Mouse (Mus musculus) liver, embryonic 14.5 days (tissue): ENCODE measurements at regions not wholly inside any gene's neighbourhood (a gene's known extent, or its start where the extent isn't known, plus 50 kb on each side); places are given as distances from the start of the nearest gene placed in this dataset.

ENCODE experiments used
- ATAC-seq: fragments of 200-750 bp; cut with Nextera tagmentation; 2 replicates; pipeline ENCODE4 v1.8.0; 2017; ENCODE audit warnings: moderate number of reproducible peaks, mild to moderate bottlenecking, moderate library complexity; ENCODE audit not compliant: insufficient read depth
- DNase-seq, 3 experiments: peaks; one replicate each; pipeline ENCODE4 v3.0.0-alpha.2; 2012 to 2013; ENCODE audit warnings: low read depth in 3 of 3, low spot score in 3 of 3
- H3K27ac ChIP-seq: fragments of 300-500 bp; sonication (generic); 2 replicates; pipeline ENCODE4 v1.5.1; 2014; ENCODE audit warnings: moderate library complexity, mild to moderate bottlenecking, control low read depth, inconsistent platforms
- H3K27me3 ChIP-seq: fragments of 300-500 bp; sonication (generic); 2 replicates; pipeline ENCODE4 v1.6.1; 2014; ENCODE audit warnings: mild to moderate bottlenecking, low read length, moderate library complexity; ENCODE audit not compliant: control insufficient read depth, insufficient read depth
- H3K36me3 ChIP-seq: fragments of 300-500 bp; sonication (generic); replicated peaks from 2 replicates; pipeline ENCODE4 v1.6.1; 2014; ENCODE audit warnings: low read depth; ENCODE audit not compliant: control insufficient read depth, insufficient read depth
- H3K4me1 ChIP-seq, 2 experiments: fragments of 200-500 bp in 1 of 2; fragments of 300-500 bp in 1 of 2; sonication (generic) in 1 of 2; replicated peaks; 2 replicates each; pipeline ENCODE4 v1.6.1; 2012 to 2014; ENCODE audit warnings: antibody characterized with exemption in 1 of 2, inconsistent platforms in 1 of 2, low read length in 1 of 2; ENCODE audit not compliant: control insufficient read depth in 2 of 2, insufficient read depth in 2 of 2
- H3K4me2 ChIP-seq: fragments of 300-500 bp; sonication (generic); 2 replicates; pipeline ENCODE4 v1.6.1; 2014; ENCODE audit warnings: low read depth, mild to moderate bottlenecking, control low read depth, moderate library complexity
- H3K4me3 ChIP-seq, 2 experiments: fragments of 200-500 bp in 1 of 2; fragments of 300-500 bp in 1 of 2; sonication (generic) in 1 of 2; 2 replicates each; pipeline ENCODE4 v1.5.1; 2012 to 2014; ENCODE audit warnings: low read depth in 2 of 2, low read length in 2 of 2, mild to moderate bottlenecking in 2 of 2, control low read depth in 1 of 2, inconsistent platforms in 1 of 2, moderate library complexity in 1 of 2; ENCODE audit not compliant: insufficient read depth in 1 of 2
- H3K9ac ChIP-seq: fragments of 300-500 bp; sonication (generic); replicated peaks from 2 replicates; pipeline ENCODE4 v1.6.1; 2014; ENCODE audit warnings: mild to moderate bottlenecking, control low read depth, moderate library complexity
- H3K9me3 ChIP-seq: fragments of 300-500 bp; sonication (generic); 2 replicates; pipeline ENCODE4 v1.6.1; 2016; ENCODE audit warnings: low read length, mixed read lengths; ENCODE audit not compliant: control insufficient read depth
- CTCF ChIP-seq: IDR thresholded peaks from 2 replicates; pipeline ENCODE4 v1.5.1; 2016; ENCODE audit warnings: antibody characterized with exemption, low read depth, control low read depth
- EP300 ChIP-seq: IDR thresholded peaks from 2 replicates; pipeline ENCODE4 v1.6.1; 2016; ENCODE audit warnings: antibody characterized with exemption, low read depth
- WGBS: fragments of 180-500 bp; shearing (Covaris S2); extraction: QIAGEN DNeasy Blood & Tissue Kit; methylation state at CpG from one replicate; pipeline ENCODE4 v1.1.7; 2014; ENCODE audit not compliant: insufficient replicate concordance; 5-methylcytosine and 5-hydroxymethylcytosine counted together

- 48% methylated on average over 2 of the region's 2 CpGs for WGBS
- H3K27me3 ChIP-seq = no peaks in the 10 kb centered on the region
- no peaks in the 10 kb centered on the region for H3K4me1 ChIP-seq
- H3K9me3 ChIP-seq = no peaks in the 10 kb centered on the region
- TF ChIP-seq EP300 (no peak), CTCF (no peak)
- no peak overlapping the region for H3K9ac ChIP-seq
- ATAC-seq (no peak), DNase-seq (no peak)
- H3K27ac ChIP-seq = no peak overlapping the region
- no peak overlapping the region for H3K4me2 ChIP-seq
- H3K4me3 ChIP-seq = no peak overlapping the region
- no peaks in the 10 kb centered on the region for H3K36me3 ChIP-seq
Measured at GRCm38 (mm10) chr1:35708176-35708788, 359.9 kb upstream of the Hs6st1 start.

DNA sequence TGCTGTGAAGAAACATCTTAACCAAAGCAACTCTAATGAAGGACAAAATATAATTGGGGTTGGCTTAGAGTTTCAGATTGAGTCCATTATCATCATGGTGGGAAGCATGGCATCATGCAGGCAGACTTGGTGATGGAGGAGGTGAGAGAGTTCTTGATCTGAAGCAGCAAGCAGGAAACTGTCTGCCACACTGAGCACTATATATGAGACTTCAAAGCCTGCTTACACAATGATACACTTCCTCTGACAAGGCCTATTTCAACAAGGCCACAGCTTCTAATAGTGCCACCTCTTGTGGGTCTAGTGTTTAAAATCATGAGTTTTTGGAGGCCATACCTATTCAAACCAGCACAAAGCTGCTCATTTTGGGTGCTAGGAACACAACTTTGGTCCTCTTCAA, 359.0 kb upstream of the Hs6st1 start:
- no peak overlapping the region for H3K27ac ChIP-seq
- H3K27me3 ChIP-seq = no peaks in the 10 kb centered on the region
- no peak overlapping the region for H3K9ac ChIP-seq
- H3K36me3 ChIP-seq = no peaks in the 10 kb centered on the region
- ATAC-seq (no peak), DNase-seq (no peak)
- no peak overlapping the region for H3K4me3 ChIP-seq
- no peak overlapping the region for H3K4me2 ChIP-seq
- no peaks in the 10 kb centered on the region for H3K4me1 ChIP-seq
- TF ChIP-seq CTCF = no peak
- no peak for TF ChIP-seq EP300
- no peaks in the 10 kb centered on the region for H3K9me3 ChIP-seq

DNA sequence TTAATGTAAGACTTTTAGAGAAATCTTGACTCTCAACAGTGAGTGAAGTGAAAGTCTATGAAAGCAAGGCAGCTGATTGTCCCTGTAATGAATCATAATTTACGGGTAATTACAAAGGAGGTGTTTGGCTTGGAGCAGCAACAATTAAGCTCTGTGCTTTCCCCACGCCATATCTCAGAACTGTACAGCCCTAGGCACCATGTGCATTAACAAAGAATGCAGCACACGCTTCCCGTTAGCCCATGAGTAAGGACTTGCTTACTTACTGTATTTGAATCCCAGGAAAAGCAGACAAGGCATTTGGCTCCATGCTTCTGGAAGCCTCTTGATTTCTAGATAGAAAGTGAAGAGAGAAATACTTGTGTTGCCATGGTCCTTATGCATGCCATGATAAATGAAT, 354.2 kb upstream of the Hs6st1 start:
- Histone ChIP-seq H3K27me3 (no peaks in the 10 kb centered on the region), H3K4me3 (no peak overlapping the region), H3K9me3 (no peaks in the 10 kb centered on the region; the same call in 1 of the 2 replicates), H3K4me2 (no peak overlapping the region), H3K27ac (no peak overlapping the region), H3K9ac (no peak overlapping the region), H3K4me1 (no peaks in the 10 kb centered on the region), H3K36me3 (no peaks in the 10 kb centered on the region)
- no peak for TF ChIP-seq EP300
- WGBS = 55% methylated on average over 4 of the region's 4 CpGs
- ATAC-seq (no peak), DNase-seq (no peak)

DNA sequence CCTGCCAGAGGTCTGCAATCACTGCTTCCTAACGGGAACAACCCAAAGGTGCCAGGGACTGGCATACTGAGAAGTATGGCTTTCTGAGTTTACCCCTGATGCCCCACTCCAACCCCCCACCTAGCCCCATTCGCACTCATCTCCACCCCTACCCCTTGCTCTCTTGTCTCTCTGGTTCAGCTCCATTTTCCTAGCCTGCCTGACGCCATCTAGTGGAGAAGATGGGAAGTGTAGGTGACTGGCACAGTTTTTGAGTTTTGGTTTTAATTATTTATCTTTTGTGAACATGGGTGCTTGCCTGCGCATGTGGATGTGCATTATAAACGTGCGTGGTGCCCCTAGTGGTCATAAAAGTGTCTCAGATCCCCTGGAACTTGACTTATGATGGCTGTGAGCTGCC, 352.3 kb upstream of the Hs6st1 start:
- H3K4me2 ChIP-seq = no peak overlapping the region
- ATAC-seq (no peak), DNase-seq (no peak)
- H3K27ac ChIP-seq = no peak overlapping the region
- no peaks in the 10 kb centered on the region for H3K36me3 ChIP-seq
- WGBS = 38% methylated on average over 6 of the region's 6 CpGs
- TF ChIP-seq CTCF (peak; percentile 55), EP300 (no peak)
- no peaks in the 10 kb centered on the region for H3K4me1 ChIP-seq
- no peak overlapping the region for H3K4me3 ChIP-seq
- H3K9me3 ChIP-seq = no peaks in the 10 kb centered on the region; the same call in 1 of the 2 replicates
- H3K9ac ChIP-seq = no peak overlapping the region
- H3K27me3 ChIP-seq = no peaks in the 10 kb centered on the region

GRCm38 (mm10) chr1:35717166-35717565, 351.0 kb upstream of the Hs6st1 start:
- Histone ChIP-seq H3K9me3 (no peaks in the 10 kb centered on the region; the same call in 1 of the 2 replicates), H3K4me3 (no peak overlapping the region), H3K9ac (no peak overlapping the region), H3K4me1 (peaks cover 0 to 2% of the 10 kb centered on the region in 2 experiments; a peak in 1 of 4 replicates), H3K27ac (no peak overlapping the region), H3K36me3 (no peaks in the 10 kb centered on the region), H3K27me3 (no peaks in the 10 kb centered on the region), H3K4me2 (no peak overlapping the region)
- TF ChIP-seq EP300 = no peak
- TF ChIP-seq CTCF = no peak
- WGBS = 60% methylated on average over 2 of the region's 2 CpGs
- no peak for DNase-seq
- no peak for ATAC-seq
